Mouse (Mus musculus) Muller cell, postnatal 12 days (primary cell): ENCODE data around the gene Pde4d.

Experiments used
- DNase-seq: peaks from one replicate; pipeline ENCODE4 v3.0.0-alpha.2; 2015; ENCODE audit errors: inconsistent ontology term

Pde4d gene

DNA sequence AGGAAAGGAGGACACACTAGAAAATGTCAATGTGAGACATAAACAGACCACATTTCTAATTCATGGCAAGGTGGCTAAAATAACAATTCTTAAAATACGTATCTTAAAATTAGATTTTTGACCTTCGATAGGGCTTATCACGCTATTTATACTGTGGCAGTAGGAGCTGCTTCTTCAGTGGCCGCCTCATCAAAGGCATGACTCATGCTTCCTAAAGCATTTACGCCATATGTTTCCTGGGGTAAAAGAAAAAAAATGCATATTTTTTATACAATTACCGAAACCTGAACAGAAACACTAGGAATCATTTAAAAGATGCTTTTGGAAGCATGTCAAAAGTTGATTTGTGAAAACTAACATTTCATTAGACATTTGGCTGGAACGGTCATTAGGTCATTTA, 721.9 kb downstream of the Pde4d start:
- no peak for DNase-seq

DNA sequence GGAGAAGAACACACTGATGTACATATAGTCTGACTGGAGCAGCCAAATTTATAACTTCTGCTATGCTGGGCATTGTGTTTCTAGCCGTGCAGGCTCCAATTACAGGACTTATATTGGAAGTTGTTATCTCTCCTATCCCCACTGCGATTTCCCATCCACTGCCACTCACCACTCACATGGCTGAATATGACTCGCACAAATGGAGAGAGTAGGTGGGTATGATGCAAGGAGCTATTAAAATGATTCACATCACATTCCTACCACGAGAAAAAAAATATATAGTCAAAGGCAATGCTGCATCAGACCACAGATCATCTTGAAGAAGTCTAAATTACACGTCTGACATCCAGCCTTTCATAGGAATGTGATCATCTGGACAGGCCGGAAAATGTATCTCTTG, 725.5 kb downstream of the Pde4d start:
- DNase-seq = no peak

DNA sequence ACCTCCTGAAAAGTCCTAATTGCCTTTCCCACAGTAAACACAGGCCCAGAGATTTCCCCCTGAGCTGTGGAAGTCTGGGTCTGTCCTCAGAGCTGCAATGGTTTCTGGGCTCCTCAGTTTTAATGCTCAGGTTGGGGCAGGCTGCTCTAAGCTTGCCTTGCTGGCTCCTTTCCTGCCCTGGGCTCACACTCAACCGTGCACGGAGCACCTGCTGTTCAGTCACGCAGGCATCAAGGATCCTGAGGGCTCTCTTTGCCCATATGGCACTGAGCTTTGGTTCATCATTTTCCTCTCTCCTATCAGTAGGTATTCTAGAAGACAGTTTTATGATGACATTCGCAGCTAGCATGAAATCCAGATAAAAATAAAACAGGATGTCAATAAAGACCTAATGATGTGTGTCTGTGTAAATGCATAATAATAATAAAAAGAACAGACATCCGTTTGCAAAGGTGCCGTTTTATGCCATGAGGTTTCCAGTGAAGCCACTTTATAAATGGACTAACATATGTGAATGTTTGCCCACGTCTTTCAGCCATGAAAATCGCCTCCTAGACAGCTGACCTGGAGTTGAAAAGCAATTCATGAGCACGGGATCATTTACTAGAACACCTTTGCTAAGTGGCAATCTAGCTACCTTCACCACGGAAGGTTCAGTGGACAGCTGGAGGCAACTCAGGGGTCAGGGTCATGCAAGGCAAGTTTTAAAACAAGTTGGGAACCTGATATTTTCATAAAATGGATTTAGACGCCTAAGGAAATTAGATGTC, 726.3 kb downstream of the Pde4d start:
- no peak for DNase-seq

GRCm38 (mm10) chr13:109181363-109181762, 731.6 kb downstream of the Pde4d start:
- DNase-seq = no peak

DNA sequence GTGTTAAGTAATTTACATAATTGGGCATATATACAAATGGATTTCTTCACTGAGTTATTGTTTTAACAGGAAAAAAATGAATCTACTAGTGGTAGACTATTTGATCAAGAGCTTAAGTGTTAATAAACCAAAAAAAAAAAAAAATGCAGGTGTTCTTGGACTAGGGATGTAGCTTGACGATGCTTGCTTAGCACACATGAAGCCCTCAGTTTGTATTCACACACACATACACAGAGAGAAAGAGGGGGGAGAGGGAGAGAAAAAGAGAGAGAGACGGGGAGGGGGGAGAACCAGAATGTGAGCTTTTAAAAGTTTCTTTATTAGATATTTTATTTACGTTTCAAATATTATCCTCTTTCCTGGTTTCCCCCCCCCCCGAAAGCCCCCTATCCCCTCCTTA, 740.9 kb downstream of the Pde4d start:
- no peak for DNase-seq

DNA sequence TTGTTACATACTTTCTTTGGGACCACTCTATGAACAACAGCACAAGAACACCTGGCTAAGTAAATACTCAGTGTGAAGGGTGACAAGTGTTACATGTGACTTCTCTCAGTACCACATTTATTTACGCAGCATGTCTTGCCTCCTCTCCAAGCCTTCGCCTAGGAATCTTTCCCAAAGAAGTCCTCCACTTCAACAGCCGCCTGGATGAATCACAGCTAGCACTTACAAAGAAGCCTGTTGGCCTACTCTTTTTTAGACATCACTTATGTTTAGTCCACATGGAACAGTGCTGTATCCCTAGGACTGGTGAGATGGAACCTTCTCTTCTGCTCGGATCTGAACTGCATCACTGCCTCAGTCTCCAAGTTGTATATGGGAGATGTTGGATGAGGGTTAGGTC, 741.4 kb downstream of the Pde4d start:
- no peak for DNase-seq

DNA sequence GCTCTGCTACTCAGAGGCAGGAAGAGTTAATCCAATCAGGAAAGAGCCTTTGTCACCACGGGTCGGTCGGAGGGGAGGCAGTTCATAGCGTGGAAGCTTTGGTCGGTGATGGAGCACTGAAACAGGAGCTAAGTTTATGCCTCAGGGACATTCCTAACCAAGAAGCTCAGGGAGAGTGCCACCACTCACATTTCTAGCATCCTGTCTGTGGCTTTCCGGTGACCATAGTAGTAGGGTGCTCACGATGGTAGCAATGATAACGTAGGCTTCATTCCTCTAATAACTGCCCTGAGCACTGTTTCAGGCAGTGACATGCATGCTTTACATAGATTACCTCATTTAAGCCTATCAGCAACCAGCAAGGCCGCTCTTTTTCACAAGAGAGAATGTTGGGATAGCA, 755.8 kb downstream of the Pde4d start:
- no peak for DNase-seq

DNA sequence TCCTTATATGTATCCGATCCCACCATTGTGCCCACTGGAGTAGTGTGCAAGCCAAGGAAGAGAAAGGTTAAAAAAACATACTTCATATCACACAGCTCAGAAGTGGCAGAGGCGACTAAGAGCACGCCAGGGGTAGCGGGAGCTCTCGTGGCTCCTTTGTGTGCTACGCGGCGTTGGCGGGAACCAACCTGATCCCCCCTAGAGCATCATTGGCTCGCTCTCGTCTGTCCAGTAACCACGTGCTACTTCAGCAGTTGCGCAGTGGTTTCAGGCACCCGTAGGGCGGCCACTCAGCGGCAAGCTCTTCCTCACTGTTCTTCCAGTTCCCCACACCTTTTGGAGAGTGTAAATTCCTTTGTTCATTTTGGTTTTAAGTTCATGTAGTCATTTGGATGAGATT, 758.9 kb downstream of the Pde4d start:
- no peak for DNase-seq

GRCm38 (mm10) chr13:109209413-109209812, 759.7 kb downstream of the Pde4d start:
- DNase-seq = no peak

- DNase-seq = peak; percentile 31
These were observed 760.7 kb downstream of the Pde4d start for GRCm38 (mm10) chr13:109210403-109210802.

DNA sequence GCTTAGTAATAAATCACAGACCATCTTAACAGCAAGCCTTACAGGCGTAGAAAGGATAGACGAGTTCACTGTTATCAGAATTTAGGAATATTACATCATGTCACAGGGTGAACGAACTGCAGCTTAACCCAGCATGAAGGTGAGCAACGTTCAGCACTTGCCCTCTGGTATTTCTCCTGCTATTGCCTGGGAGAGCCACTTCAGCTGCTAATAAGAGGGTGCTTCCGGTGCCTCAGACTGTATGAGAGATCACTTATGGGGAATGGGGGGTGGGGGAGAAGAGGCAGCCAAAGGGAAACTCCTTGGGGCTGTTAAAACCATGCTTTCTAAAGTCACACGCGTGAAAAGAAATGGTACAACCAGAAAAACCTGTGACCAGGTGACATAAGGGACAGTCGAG, 761.7 kb downstream of the Pde4d start:
- DNase-seq = no peak

DNA sequence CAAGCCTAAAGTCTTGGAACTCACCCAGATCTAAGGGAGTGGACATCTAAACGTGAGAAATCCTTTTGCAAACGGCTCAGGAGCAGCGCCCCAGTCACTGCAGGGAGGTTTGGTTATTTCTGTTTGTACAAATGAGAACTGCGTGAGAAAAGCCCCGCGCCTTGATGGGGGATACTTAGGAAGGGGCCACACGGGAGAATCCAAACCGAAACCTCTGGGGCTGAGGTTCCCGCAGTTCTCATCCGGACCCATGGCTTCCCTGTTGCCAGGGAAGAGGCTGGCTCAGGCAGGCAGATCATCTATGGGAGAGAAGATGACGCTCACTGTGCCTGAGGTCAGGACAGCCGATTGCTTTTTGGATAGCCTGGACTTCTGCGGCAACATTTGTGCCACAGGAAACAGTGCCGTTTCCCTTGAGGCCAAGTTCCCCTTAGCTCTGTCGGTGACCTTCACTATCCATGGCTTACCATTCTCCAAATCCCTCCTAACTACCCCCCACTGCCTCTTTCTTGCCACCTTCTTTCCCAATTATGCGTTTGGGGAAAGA, 762.3 kb downstream of the Pde4d start:
- DNase-seq = no peak

DNA sequence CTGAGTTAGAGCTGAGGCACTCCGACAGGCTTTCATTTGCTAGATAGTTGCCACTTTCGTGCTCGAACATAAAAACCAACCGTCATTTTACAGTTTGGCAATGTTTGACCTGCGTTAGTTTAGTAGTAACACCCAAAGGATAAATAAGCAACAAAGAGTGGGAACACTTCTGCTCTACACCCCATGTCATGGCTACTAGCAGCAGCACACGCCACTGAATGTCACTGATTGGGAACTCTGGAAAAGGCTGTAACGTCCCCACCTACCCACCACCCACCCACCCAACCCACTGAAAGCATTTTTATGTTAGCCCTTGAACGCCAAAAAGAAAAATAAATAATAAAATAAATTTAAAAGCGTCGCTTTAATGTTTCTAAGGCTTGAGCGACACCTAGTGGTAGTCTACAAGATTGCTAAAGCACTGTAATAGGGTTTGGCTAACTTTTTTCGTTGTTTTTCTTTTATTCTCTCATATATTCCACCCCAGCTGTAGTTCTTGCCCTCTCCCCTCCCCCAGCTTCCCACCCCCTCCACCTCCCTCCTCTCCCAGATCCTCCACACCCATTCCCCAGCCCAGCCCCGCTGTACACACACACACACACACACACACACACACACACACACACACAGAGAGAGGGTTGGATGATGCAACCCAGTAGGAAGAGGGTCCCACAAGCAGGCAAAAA, 763.2 kb downstream of the Pde4d start:
- no peak for DNase-seq

DNA sequence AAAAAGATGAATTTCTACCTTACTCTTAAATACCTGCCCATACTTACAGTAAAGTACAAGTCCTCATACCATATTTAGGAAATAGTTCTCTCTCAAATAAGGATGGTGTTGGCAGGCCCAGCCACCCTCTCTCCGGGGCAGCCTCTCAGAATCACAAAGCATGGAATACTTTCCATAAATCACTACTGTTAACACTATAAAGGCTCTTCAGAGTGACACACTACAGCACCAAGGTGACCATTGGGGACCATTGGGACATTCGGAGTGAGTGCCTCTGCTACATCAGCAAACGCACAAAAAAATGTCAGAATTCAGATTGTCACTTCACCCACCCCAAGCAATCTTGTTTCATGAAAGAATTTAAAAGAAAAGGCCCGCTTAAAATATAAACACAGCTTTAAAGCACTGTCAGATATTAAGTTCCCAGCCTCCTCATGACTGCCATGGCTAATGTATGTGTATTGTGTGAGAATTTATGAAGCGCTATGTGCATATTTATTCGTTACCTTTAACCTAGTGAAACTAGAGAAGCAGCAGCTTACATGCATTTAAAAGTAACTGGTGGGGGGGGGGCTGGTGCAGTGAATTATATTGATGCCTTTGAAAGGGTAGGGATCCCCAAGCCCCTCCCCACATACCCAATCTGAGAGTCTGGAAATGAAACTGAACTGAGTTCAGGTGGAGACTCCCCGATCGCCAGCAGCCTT, 769.4 kb downstream of the Pde4d start:
- no peak for DNase-seq

GRCm38 (mm10) chr13:109228967-109229617, 779.3 kb downstream of the Pde4d start:
- no peak for DNase-seq

DNA sequence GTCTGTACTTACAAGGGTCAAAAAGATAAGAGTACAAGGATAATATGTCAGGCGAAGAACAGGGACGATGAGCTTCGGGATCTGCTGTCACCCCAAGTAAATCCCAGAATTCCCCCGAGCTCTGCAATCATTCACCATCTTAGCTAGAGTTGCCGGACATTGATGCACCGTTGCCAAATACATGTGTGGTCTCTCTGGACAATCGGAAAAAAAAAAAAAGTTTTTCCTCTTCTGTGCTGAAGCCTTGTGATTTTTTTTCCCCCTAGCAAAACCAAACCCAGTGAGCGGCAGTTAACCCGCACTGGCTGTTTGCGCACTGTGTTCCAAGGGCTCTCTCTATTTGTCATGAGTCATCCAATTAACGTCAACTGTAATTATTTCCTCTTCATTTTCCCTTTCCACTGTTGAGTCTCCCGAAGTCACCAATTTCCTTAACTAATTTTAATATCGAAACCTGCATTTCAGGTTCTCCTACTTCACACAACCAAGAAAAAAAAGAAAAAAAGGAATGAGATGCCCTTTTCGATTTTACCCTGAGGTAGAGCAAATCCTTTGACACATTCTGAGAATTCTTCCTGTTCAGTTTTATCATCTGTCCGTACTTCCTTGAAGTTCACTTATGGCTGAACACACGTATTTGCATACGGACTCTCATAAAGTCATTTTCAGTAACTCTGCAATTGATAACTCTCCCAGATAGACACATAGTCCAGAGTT, 780.0 kb downstream of the Pde4d start:
- DNase-seq = peak; percentile 93

GRCm38 (mm10) chr13:109230335-109230987, 780.7 kb downstream of the Pde4d start:
- DNase-seq = peak; percentile 75

DNA sequence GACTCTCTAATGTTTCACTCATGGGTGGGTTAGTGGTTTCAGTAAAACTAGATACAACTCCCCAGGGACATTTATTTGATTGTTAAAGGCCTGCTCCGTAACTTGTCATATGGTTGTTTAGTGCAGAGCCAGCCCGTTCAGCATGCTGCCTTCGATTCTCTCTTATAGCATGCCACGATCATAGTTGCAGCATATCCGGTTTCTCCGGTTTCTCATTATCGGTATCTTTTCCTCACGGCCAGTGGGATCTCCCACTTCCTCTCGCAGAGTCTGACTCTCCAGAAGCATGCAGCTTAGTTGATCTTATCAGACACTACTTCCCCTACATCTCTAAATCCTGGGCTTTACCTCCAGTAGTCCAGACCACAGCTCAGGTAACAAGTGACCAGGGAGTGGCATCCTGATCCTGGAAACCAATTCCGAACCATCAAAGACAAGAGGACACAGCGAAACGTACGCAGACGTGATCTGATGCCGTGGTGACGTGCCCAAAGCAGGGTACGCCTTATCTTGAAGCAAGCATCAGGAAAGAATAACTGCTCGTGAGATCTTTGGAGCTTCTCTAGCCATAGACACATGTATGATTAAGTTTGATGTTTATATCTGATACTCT, 782.2 kb downstream of the Pde4d start:
- DNase-seq = no peak

GRCm38 (mm10) chr13:109232531-109232930, 782.8 kb downstream of the Pde4d start:
- DNase-seq = no peak

DNA sequence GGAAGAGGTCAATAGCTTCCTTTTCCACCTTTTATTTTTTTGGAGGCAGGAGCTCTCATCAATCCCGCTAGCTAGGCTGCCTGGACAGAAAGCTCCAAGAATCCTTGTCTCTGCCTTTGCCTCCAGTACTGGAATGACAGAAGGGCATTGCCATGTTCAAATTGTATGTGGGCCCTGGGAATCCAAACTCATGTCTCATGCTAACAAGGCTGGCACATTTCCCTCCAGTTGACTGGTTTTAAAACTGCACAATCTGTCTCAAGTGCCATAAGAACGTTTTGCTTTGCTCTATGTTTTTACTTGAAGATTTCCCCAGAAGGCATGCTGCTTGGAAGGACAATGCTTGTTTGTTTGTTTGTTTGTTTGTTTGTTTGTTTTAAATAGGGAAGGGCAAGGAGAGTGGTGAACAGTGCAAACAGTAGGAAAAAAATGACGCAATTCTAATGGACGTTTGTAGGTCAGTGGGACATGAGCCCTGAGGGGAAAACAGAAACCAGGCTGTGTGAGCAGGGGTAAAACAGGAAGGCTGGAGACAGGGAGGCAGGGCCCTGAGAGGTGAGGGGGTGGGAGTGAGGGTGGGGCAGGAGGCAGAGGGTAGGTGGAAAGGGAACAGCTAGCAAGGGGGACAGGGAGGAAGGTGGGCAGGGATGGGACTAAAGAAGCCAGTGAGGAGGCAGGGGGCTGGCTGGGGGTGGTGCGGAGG, 784.3 kb downstream of the Pde4d start:
- peak; percentile 57 for DNase-seq
